Mouse (Mus musculus) cerebellum, postnatal 25 days (tissue): Measurements from ENCODE around the gene Sspn.

Experiments
- DNase-seq, 2 experiments: peaks; one replicate each; pipeline ENCODE4 v3.0.0; 2021; ENCODE audit warnings: mixed read lengths in 2 of 2

Gene Sspn

DNA sequence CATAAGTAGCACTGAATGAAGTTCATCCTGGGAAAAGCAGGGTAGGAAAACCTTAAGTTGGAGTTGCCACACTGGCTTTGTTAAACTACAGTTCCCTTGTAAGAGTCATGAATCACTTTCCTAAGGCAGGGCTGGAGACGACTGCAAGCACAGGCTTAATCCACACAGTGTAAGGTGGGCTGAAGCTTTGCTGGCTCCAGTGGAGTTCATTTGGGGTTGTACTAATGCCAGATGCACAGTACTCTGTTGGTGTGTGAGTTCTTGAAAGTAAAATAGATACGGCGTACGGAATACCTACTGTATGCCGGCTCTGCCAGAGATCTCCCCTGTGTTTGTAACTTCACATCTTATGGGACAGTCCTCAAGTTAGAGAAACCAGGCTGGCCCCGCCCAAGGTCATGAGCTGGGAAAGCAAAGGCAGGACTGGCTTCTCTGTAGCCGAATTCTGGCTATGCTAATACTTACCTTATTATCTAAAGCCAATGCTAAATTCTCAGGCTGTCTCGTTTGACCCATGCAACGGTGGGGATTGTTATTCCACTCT, 3.3 kb downstream of the Sspn start:
- no peak for DNase-seq

DNA sequence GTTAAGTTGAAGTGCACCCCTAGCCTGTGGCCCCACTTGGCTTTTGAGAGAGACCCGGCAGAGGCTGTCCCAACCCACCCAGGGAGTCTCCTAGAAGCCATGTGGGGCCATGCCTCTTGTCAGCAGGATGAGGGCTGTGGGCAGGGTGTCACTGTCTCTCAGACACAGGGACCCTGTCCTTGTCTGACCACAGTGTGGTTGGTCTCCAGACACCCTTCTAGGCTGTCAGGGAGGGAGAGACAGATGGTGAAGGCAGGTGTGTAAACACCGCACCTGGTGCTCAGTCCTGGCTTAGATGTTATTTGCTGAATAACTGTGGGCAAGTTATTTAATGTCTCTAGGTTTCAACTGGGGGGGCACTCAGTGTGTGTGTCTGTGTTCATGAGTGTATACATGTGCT, 4.5 kb downstream of the Sspn start:
- no peak for DNase-seq

DNA sequence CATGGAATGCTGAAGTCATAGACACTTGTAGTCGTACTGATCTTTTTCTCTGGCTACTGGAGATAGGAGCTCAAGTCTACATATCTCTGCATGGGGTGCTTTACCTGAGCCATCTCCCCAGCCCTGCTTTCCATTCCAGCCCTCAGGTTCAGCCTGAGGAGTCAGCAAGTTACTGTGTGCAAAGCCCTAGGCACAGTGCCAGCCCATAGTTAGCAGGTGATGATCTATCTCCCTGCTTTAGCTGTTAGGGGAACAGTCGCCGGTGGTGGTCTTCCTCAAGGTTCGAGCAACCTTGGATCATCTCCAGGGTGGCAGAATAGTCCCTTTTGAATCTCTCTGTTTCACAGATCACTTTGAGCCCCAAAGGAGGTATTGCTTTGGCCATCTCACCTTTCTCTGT, 5.1 kb downstream of the Sspn start:
- peak in 1 of 2 experiments; percentile 34 for DNase-seq

DNA sequence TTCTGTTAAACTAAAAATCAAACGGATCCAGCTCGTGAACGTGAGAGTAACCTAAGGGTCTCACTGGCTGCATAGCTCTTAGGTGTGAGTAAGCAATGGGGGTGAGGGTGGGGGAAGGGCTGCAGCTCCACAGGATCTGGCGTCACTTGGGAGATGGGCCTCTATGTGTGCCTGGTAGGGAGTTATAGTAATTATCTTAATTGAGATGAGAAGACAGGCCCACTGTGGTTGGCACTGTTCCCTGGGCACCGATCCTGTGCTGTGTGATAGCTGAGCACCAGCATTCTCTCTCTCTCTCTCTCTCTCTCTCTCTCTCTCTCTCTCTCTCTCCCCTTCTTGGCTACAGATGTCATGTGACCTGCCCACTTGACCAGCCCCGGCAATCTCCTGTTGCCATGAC, 9.4 kb downstream of the Sspn start:
- DNase-seq, result no peak

DNA sequence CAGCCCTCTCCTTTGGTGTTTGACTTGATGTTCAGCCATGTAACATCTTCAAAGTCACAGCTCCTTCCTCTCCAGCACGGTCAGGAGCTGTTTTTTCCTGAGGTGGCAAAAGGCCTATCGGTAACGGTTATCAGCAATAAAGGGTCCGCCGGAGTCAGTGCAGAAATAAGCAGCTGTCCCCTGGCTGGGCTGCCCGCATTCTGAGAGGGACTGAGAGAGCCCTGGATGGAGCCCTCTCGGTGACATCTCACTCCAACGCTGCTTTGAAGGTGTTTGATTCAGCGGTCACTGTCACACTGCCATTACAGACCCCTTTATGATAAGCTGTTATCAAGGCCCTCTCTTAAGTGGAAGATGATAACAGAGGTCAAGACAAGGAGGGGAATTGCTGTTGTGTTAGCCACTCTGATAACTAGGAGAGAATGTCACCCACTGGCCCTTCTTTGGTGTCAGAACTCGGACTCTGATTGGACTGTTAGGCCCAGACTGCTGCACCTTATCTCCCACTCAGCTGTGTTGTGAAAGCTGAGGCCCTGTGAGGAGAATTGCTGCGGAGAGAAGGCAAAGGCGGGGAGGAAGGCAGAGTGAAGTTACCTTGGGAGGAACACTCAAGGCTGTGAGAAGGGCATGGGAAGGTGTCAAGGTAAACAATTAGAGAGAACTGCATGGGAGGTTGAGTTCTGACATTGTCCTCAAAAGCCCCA, 11.0 kb downstream of the Sspn start:
- no peak for DNase-seq

DNA sequence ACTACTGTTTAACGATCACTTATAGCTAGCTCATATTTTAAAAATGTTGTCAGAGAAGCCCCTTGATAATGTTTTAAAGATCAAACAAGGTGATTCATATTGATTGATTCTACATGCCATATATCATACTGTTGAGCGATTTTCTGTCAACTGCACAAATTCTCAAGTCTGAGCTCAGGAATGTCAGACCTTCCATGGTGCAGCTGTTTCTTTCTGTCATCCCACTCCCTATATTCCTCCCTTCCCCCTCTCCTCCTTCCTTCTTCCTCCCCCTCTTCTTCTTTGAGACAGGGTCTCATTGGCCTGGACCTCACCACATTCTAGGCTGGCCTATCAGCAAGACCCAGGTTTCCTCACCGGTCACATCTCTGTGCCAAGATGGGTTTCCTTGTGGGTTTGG, 12.0 kb downstream of the Sspn start:
- no peak for DNase-seq

DNA sequence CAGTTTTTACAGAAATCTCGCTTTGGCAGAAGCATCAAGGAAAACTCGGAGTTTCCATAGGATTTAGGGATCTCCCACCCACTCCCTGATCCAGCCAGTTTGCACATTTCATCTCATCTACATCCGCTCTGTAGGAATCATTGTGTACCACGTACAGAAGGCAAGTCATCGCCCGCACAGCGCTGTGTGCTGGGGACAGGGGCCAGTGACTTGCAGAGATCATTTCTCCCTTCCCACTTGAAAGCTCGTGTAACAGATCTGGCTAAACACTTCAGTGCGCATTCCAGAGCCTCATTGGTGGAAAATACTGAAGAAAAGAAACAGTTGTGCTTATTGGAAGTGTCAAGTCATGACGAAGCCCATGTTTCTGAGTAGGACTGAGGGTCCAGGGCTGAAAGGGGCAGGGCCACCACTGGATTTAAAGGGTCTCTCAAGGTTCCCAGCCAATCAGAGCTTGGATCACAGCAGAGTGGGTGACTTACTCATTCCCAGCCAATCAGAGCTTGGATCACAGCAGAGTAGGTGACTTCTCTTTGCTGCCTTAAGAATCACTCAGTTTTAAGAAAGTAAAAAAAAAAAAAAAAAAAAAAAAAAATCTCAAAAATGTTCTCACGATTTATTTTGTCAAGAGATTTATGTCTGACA, 14.4 kb downstream of the Sspn start:
- DNase-seq, result no peak

DNA sequence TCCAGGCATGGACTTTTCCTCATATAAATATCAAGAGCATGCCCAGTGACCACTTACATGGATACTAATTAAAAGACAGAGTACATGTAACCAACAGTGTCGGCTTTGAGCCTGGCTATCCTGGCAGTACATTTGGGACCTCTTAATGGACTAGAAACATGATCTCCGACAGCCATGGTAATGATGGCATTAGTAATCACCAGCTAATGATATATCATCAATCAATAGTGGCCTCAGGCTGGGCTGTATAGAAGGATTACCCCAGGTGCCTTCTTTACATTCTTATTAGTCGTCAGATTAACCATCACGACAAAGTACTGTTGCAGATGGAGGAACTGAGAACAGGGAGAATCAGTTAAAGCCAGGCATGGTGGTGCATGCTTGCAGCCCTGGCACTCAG, 17.6 kb downstream of the Sspn start:
- no peak for DNase-seq

DNA sequence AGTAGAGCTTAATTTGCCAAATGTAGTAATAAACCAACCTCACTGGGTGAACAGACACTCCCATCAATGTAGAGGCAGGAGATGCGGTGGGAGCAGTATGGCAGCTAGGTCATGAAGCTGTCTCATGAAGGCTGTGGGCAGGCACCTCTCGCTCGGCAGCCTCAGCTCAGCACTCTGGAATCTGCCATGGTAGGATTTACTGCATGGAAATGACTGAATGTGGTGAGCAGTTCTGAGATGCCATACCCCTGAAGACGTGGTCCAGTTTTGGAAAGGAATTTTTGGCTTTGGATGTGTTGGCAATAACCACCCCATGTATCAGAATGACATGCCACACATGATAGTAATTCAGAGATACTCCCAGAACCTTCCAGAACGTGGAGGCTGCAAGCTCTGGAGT, 19.2 kb downstream of the Sspn start:
- no peak for DNase-seq

DNA sequence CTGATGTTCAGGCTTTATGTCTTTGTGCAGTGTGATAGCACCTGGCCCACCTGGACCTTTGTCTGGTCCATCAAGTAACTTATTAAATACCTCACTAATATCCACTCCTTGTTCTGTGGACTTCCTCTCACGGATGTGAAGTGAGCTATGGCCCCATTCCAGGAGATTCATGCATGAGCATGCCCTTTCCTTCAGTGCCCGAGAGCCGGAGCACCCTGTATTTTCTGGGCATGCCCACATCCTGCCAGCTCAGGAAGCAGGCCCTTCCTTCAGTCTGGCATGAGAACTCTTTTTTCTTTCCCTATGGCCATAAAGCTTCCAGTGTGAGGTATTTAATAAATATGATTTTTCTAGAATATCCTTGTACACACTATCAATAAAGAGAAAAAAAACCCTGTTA, 21.2 kb downstream of the Sspn start:
- peak in 1 of 2 experiments; percentile 24 for DNase-seq

DNA sequence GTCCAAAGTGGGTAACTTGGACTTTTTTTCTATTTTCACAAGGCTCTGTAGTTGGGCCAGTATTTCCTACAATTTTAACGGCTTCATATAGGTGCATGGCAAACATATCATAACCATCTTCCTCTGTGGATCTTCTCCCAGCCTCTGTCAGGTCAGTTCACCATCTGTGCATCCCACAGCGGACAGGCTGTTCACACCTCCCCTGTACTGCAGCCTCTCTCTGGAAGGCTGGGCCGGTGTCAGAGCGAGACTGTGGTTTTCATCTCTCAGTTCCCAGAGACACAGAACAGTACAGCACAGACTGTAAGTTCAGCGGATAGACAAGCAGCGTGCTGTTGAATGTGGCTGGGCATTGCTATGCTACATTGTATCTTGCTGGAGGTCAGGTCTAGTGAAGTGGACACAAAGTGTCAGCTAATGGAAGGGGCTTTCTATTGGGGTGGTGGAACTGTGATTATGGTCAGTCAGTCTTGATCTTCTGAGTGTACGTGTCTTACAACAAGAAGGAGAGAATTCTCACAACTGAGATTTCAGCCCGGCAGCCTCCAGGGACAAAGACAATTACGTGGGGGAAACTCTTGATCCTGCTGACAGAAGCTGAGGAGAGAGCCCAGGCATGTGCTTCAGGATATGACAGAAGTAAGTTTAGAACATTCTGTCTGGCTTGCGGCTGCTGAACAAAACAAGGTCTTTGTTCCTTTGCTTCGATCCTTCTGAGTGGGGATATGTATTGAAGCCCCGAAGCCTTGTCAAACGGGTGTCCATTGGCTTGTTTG, 21.9 kb downstream of the Sspn start:
- peak; percentile 43 to 56 for DNase-seq

DNA sequence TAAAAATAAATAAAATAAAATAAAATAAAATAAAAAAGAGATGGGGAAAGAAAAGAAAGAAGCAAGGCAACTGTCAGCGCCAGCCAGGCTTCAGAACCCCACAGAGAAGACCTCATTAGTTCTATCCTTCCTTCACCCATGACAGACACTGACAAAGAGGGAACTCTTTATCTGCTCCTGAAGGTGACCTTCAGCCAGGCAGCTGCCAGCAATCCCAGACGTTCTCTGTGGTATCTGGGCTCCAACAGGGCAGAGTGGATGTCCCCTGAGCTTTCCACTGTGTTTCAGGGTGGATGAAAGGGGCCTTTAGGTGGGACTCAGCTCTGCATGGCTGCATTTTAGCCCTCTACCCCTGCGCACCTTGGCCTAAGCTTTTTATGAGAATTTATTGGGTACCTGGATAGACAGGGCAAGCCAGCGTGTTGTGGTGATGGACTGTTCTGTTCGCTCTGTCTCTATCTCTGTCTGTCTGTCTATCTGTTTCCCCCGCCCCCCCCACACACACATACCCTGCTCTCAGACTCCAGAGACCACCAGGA, 26.1 kb downstream of the Sspn start:
- DNase-seq, result no peak

DNA sequence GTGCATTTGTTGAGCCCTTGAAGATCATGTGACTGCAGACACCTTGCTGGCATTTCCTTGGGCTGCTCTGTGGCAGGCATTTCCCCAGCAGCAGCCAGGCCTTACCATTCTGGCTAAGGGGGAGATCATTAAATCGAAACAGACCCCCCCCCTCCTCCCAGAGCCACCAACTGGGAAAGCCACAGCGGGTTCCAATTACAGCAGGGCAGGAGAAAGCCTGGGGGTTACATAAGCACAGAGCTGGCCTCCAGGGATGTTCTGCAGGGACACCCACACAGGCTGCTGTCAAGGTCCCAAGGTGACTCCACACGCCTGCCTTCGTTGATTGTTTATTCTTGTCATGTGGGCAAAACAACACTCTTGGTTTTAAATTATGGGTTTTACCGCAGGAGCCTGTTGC, 26.6 kb downstream of the Sspn start:
- no peak for DNase-seq

DNA sequence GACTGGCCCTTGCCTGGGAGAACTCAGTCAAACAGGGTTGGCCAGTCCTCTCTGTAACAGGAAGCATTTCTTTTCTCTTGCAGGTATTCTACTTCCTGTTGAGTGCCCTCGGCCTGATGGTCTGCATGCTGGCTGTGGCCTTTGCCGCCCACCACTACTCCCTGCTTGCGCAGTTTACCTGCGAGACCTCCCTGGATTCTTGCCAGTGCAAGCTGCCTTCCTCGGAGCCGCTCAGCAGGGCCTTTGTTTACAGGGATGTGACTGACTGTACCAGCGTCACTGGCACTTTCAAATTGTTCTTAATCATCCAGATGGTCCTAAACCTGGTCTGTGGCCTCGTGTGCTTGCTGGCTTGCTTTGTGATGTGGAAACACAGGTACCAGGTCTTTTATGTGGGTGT, 29.6 kb downstream of the Sspn start:
- peak; percentile 53 to 55 for DNase-seq

DNA sequence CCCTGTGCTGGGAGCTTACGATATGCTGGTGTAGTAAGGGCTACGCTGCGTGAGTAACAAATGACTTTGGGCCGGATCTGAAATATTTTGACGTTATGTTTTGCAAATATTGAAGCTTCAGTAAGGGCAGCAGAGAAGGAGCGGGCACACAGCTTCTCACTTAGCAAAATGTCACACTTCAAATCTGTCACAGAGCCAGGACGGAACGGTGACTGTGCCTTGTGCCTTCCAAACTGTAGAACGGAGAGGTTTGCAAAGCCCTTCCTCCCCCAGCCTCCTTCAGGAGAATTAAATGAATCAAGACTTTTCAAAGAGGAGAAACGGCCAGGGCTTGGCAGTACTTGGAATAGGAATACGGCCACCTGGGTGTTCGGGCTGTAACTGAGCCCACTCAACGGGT, 32.5 kb downstream of the Sspn start:
- DNase-seq, result peak in 1 of 2 experiments; percentile 32

DNA sequence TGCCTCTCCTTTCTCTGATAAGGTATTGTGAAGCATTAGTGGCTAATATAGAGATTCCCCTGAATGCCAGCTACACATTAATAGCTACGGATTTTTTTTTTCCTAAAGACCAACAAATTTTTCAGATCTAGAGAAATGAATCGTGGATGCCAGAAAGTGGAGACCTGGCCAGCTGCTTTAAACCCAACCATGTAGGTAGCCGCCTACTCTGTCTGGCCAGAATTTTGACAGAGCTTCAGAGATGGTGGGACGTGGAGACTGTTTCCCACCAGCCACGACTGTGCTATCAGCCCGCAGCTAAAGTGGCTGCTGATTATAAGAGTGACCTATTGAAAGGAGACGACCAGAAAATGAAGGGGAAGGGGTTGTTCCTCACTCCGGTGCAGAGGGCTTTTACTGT, 36.3 kb downstream of the Sspn start:
- DNase-seq, result no peak

DNA sequence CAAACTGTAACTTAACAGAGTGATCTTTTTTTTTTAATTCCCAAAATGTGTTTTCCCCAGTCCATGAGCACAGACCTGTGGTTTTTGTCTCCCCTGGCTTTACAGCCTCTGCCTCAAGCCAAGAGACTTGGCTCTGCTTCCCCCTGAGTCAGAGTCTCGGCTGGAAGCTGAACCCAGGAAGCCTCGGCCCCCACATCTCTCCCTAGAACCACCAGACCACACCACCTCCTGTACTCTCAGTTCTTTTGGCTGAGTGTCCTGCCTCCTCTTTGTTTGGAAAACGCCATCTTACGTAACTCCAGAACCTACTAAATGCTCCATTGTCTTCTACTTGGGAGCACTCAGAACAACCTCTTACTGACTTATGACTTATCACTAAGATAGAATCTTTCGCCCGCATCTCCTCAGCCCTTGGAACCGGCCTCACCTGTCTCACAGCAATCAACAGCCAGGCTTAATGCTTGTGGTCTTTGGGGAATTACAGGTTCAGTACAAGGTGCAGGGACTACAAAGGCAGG, 36.9 kb downstream of the Sspn start:
- peak; percentile 53 to 54 for DNase-seq

DNA sequence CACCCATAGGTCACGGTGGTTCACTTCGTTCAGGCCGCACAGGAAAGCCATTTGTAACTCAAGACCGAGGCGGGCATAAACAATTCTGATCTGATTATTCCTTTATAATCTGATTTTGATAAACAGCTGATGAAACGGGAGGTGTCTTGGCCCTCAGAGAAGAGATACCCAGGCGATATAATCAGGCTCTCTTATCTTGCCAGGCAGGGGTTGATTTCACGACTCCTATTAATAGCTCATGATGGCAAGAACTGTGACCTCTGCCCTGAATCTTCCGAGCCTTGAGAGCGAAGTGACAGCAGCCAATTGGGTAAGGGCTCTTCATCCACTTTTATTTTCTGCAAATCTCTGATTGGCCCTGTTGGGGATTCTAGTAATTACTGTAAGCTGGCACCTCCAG, 37.4 kb downstream of the Sspn start:
- DNase-seq, result no peak

DNA sequence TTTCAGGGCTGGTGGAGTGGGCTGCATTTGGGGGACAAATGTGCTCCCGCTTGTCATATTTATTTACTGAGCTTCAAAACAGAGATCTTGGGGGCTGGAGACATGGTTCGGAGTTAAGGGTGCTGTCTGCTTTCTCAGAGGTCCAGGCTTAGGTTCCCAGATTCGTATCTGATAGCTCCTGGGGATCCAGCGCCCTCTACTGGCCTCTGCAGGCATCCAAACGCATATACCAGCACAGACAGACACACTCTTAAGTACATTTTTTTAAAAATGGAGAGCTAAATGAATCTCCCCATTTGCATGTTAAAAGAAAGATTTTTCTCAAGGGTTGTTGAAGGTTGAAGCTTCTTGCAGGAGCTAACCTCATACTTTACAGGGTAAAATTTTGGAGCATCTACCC, 38.1 kb downstream of the Sspn start:
- DNase-seq, result no peak

DNA sequence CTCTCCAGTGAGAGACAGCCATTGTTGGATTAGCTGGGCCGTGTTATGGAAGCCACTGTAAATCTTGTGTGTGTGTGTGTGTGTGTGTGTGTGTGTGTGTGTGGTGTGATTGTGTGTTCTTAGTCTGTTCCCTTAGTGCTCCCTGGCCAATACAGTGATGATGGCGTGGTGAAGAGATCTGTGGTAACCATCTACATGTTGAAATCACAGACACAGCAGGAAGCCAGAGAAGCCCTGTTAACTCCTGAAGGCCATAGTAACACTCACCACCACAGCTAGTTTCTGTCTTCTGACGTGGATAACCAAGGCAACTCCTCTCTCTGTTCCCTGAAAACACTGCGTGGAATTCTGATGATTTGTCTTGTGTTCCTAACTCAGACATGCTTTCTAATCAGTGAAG, 40.7 kb downstream of the Sspn start:
- no peak for DNase-seq

DNA sequence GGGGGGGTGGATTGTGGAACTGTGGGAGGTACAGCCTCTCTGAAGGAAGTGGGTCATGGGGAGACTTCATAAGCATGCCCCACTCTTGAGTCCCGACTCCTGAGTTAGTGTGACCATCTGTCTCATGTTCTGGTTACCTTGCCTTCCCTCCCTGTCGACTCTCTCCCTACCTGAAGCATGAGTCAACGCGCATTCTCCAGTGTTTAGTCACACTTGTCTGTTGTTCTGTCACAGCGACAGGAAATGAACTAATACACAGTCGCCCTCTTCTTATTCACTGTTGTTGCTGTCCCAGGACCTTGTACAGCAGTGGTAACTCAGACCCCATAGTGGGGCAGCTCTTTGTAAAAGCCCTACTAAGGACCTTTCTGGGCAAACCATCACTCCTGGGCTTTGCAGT, 41.4 kb downstream of the Sspn start:
- no peak for DNase-seq

DNA sequence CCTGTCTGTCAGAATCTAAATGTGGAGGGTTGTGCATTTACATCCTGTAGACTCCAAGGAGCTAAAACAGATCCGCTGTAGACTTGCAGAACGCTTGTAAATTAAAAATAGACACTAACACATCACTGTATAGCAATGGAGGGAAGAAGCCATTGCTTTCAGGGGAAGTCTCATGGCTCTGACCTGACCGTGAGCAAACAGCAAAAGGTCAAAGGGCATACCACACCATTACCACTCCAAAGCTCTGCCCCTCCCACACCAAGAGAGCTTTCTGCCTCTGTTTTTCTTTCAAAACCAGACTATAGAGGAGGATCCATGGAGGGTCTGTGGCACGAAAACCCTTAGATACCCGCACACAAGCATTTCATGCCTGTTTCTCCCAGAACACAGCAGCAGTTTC, 41.9 kb downstream of the Sspn start:
- DNase-seq, result no peak

DNA sequence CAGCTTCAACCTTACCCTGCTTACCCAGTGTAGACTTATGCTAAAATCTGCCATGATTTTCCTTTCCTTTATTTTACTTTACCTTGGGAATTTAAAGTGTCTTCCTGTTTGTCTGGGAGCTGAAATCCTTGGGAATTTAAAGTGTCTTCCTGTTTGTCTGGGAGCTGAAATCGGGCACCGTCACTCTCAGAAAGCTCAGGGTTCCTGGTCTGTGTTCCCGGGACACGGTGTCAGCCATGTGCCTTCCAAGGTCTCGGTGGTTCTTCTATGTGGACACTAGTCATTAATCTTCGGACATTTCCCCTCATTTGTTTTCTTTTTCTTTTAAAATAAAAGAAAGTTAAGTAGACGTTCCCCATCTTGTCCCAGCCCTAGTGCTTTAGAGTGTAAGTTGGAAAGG, 43.3 kb downstream of the Sspn start:
- DNase-seq, result no peak
